Mouse (Mus musculus): ENCODE measurements around the gene Fcor. TPM values are rescaled to one million over a fixed set of nuclear protein-coding genes. Genes with fewer than 3 reads are reported as not detected.
A peak's percentile ranks its signal among the peaks of the same experiment; 100 is the strongest.

Fcor gene
- total and polyA plus RNA-seq, 2 experiments from 2014 or later = 21.2 to 27.0 TPM

- 3% methylated on average over 15 of the region's 15 CpGs for WGBS
- Histone ChIP-seq H3K27ac (peak overlapping the region; percentile 91), H3K9ac (replicated peaks; ENCODE audit: low read length) (peak overlapping the region; percentile 91), H3K4me3 (ENCODE audit: low read length) (peak overlapping the region; percentile 96), H3K36me3 (ENCODE audit: insufficient read depth, low read length) (peaks cover 13% of the 10 kb centered on the region; the same call in 1 of the 2 replicates), H3K27me3 (ENCODE audit: insufficient read depth, low read length) (no peaks in the 10 kb centered on the region), H3K9me3 (ENCODE audit: low read length) (no peaks in the 10 kb centered on the region), H3K4me2 (ENCODE audit: low read depth, low read length) (peak overlapping the region; percentile 85), H3K4me1 (ENCODE audit: insufficient read depth, low read length) (peaks cover 15% of the 10 kb centered on the region)
- ATAC-seq (no peak), DNase-seq (ENCODE audit: low spot score) (peak; percentile 5)
- no peak for TF ChIP-seq CTCF (IDR thresholded peaks at IDR 0.05; ENCODE audit: low read depth)
Measured at GRCm38 (mm10) chr8:3676993-3677579, 4.9 kb upstream of the Fcor start.

GRCm38 (mm10) chr8:3676131-3676992 lies 4.2 kb upstream of the Fcor start, which contains the start of gene Trappc5:
Gene Trappc5, plus strand, starts transcription at chr8:3676299.
- Histone ChIP-seq H3K9me3 (ENCODE audit: low read length) (no peaks in the 10 kb centered on the region), H3K4me1 (ENCODE audit: insufficient read depth, low read length) (peaks cover 15% of the 10 kb centered on the region), H3K27me3 (ENCODE audit: insufficient read depth, low read length) (no peaks in the 10 kb centered on the region), H3K9ac (replicated peaks; ENCODE audit: low read length) (peak within 1 kb of the TSS; percentile 91), H3K36me3 (ENCODE audit: insufficient read depth, low read length) (peaks cover 13% of the 10 kb centered on the region; the same call in 1 of the 2 replicates), H3K27ac (peak within 1 kb of the TSS; percentile 91), H3K4me3 (ENCODE audit: low read length) (peak within 1 kb of the TSS; percentile 96), H3K4me2 (ENCODE audit: low read depth, low read length) (peak within 1 kb of the TSS; percentile 85)
- DNase-seq (ENCODE audit: low spot score) (peak; percentile 96), ATAC-seq (peak; percentile 88)
- WGBS = 1% methylated on average over 61 of the region's 61 CpGs
- peak; percentile 91 for TF ChIP-seq CTCF (IDR thresholded peaks at IDR 0.05; ENCODE audit: low read depth)

GRCm38 (mm10) chr8:3674671-3675070 lies 2.5 kb upstream of the Fcor start:
- H3K27me3 ChIP-seq (ENCODE audit: insufficient read depth, low read length) = no peaks in the 10 kb centered on the region
- H3K9me3 ChIP-seq (ENCODE audit: low read length) = no peaks in the 10 kb centered on the region

GRCm38 (mm10) chr8:3670388-3670787 lies 1.8 kb downstream of the Fcor start:
- no peaks in the 10 kb centered on the region for H3K27me3 ChIP-seq (ENCODE audit: insufficient read depth, low read length)
- ATAC-seq (no peak), DNase-seq (ENCODE audit: low spot score) (no peak)
- WGBS = 93% methylated on average over 2 of the region's 2 CpGs
- H3K9me3 ChIP-seq (ENCODE audit: low read length) = no peaks in the 10 kb centered on the region
- H3K4me1 ChIP-seq (ENCODE audit: insufficient read depth, low read length) = peaks cover 5% of the 10 kb centered on the region
- no peak overlapping the region for H3K4me3 ChIP-seq (ENCODE audit: low read length)
- H3K36me3 ChIP-seq (ENCODE audit: insufficient read depth, low read length) = no peaks in the 10 kb centered on the region
- no peak for TF ChIP-seq CTCF (IDR thresholded peaks at IDR 0.05; ENCODE audit: low read depth)
- H3K4me2 ChIP-seq (ENCODE audit: low read depth, low read length) = no peak overlapping the region
- H3K27ac ChIP-seq = no peak overlapping the region
- H3K9ac ChIP-seq (replicated peaks; ENCODE audit: low read length) = no peak overlapping the region

More at GRCm38 (mm10) chr8:3674671-3675070, 2.5 kb upstream of the Fcor start:
- Histone ChIP-seq H3K4me1 (ENCODE audit: insufficient read depth, low read length) (peaks cover 15% of the 10 kb centered on the region), H3K36me3 (ENCODE audit: insufficient read depth, low read length) (peaks cover 7% of the 10 kb centered on the region; the same call in 1 of the 2 replicates), H3K4me2 (ENCODE audit: low read depth, low read length) (no peak overlapping the region), H3K4me3 (ENCODE audit: low read length) (no peak overlapping the region), H3K9ac (replicated peaks; ENCODE audit: low read length) (no peak overlapping the region), H3K27ac (no peak overlapping the region)
- 62% methylated on average over 3 of the region's 3 CpGs for WGBS
- DNase-seq (ENCODE audit: low spot score) = no peak
- TF ChIP-seq CTCF (IDR thresholded peaks at IDR 0.05; ENCODE audit: low read depth) = no peak
- no peak for ATAC-seq

- no peak within 1 kb of the TSS for H3K27ac ChIP-seq
- no peak for DNase-seq (ENCODE audit: low spot score)
- 73% methylated on average over 6 of the region's 6 CpGs for WGBS
Measured at GRCm38 (mm10) chr8:3665507-3665906, 6.7 kb downstream of the Fcor start, which contains the start of gene Mcemp1. Gene Mcemp1, plus strand, starts transcription at chr8:3665754.

GRCm38 (mm10) chr8:3664405-3664804 lies 7.8 kb downstream of the Fcor start:
- no peaks in the 10 kb centered on the region for H3K36me3 ChIP-seq (ENCODE audit: insufficient read depth, low read length)
- no peak overlapping the region for H3K4me3 ChIP-seq (ENCODE audit: low read length)
- DNase-seq (ENCODE audit: low spot score) = no peak
- H3K4me2 ChIP-seq (ENCODE audit: low read depth, low read length) = no peak overlapping the region
- H3K4me1 ChIP-seq (ENCODE audit: insufficient read depth, low read length) = no peaks in the 10 kb centered on the region
- H3K27ac ChIP-seq = no peak overlapping the region
- H3K27me3 ChIP-seq (ENCODE audit: insufficient read depth, low read length) = no peaks in the 10 kb centered on the region
- 74% methylated on average over 5 of the region's 5 CpGs for WGBS
- H3K9me3 ChIP-seq (ENCODE audit: low read length) = no peaks in the 10 kb centered on the region
- TF ChIP-seq CTCF (IDR thresholded peaks at IDR 0.05; ENCODE audit: low read depth) = no peak
- no peak overlapping the region for H3K9ac ChIP-seq (replicated peaks; ENCODE audit: low read length)
- no peak for ATAC-seq

More at GRCm38 (mm10) chr8:3665507-3665906, 6.7 kb downstream of the Fcor start, which contains the start of gene Mcemp1:
- no peak for TF ChIP-seq CTCF (IDR thresholded peaks at IDR 0.05; ENCODE audit: low read depth)
- Histone ChIP-seq H3K36me3 (ENCODE audit: insufficient read depth, low read length) (no peaks in the 10 kb centered on the region), H3K27me3 (ENCODE audit: insufficient read depth, low read length) (no peaks in the 10 kb centered on the region), H3K9ac (replicated peaks; ENCODE audit: low read length) (no peak within 1 kb of the TSS), H3K4me1 (ENCODE audit: insufficient read depth, low read length) (no peaks in the 10 kb centered on the region), H3K9me3 (ENCODE audit: low read length) (no peaks in the 10 kb centered on the region), H3K4me3 (ENCODE audit: low read length) (no peak within 1 kb of the TSS), H3K4me2 (ENCODE audit: low read depth, low read length) (no peak within 1 kb of the TSS)
- ATAC-seq = no peak

Data from hindbrain, postnatal 0 days (tissue).